Mouse (Mus musculus): ENCODE measurements around the gene Rnf114. TPM values are rescaled to one million over a fixed set of nuclear protein-coding genes. Genes with fewer than 3 reads are reported as not detected.
A peak's percentile ranks its signal among the peaks of the same experiment; 100 is the strongest.

Rnf114 gene
- polyA plus RNA-seq, 1 experiment from 2014 or later: 62.2 TPM

GRCm38 (mm10) chr2:167492713-167493636 is 530 bp downstream of the Rnf114 start, which contains the start of gene Spata2:
Gene Spata2 (minus strand): TSS chr2:167492887.
- ATAC-seq: peak; percentile 88
- WGBS: 1% methylated on average over 63 of the region's 63 CpGs
- peak within 1 kb of the TSS; percentile 95 for H3K27ac ChIP-seq (ENCODE audit: low read depth, low read length)

GRCm38 (mm10) chr2:167496437-167496836 is 4.0 kb downstream of the Rnf114 start:
- no peak for TF ChIP-seq CTCF (IDR thresholded peaks at IDR 0.05; ENCODE audit: low read depth)
- no peaks in the 10 kb centered on the region for H3K36me3 ChIP-seq (ENCODE audit: control insufficient read depth, insufficient read depth)
- H3K9me3 ChIP-seq (ENCODE audit: control insufficient read depth): no peaks in the 10 kb centered on the region
- 81% methylated on average over 7 of the region's 7 CpGs for WGBS
- 0 out of 2 replicates have a peak, but pooled peaks cover 3% of the 10 kb centered on the region for H3K4me1 ChIP-seq (replicated peaks; ENCODE audit: control insufficient read depth, insufficient read depth, low read length)
- H3K27ac ChIP-seq (ENCODE audit: low read depth, low read length): no peak overlapping the region
- H3K4me2 ChIP-seq (replicated peaks; ENCODE audit: low read depth): no peak overlapping the region
- H3K27me3 ChIP-seq (replicated peaks; ENCODE audit: control insufficient read depth, insufficient read depth, low read length): no peaks in the 10 kb centered on the region
- H3K4me3 ChIP-seq (ENCODE audit: low read depth, low read length): no peak overlapping the region
- H3K9ac ChIP-seq (ENCODE audit: low read depth, low read length): no peak overlapping the region
- ATAC-seq: no peak

More at GRCm38 (mm10) chr2:167492713-167493636, 530 bp downstream of the Rnf114 start, which contains the start of gene Spata2:
- Histone ChIP-seq H3K27me3 (replicated peaks; ENCODE audit: control insufficient read depth, insufficient read depth, low read length) (no peaks in the 10 kb centered on the region), H3K36me3 (ENCODE audit: control insufficient read depth, insufficient read depth) (no peaks in the 10 kb centered on the region), H3K4me2 (replicated peaks; ENCODE audit: low read depth) (peak within 1 kb of the TSS; percentile 87), H3K4me3 (ENCODE audit: low read depth, low read length) (peak within 1 kb of the TSS; percentile 100), H3K4me1 (replicated peaks; ENCODE audit: control insufficient read depth, insufficient read depth, low read length) (0 out of 2 replicates have a peak, but pooled peaks cover 6% of the 10 kb centered on the region), H3K9ac (ENCODE audit: low read depth, low read length) (peak within 1 kb of the TSS; percentile 98), H3K9me3 (ENCODE audit: control insufficient read depth) (no peaks in the 10 kb centered on the region)
- no peak for TF ChIP-seq CTCF (IDR thresholded peaks at IDR 0.05; ENCODE audit: low read depth)

GRCm38 (mm10) chr2:167497272-167497671 is 4.8 kb downstream of the Rnf114 start:
- TF ChIP-seq CTCF (IDR thresholded peaks at IDR 0.05; ENCODE audit: low read depth): peak; percentile 79
- H3K36me3 ChIP-seq (ENCODE audit: control insufficient read depth, insufficient read depth): no peaks in the 10 kb centered on the region
- no peaks in the 10 kb centered on the region for H3K4me1 ChIP-seq (replicated peaks; ENCODE audit: control insufficient read depth, insufficient read depth, low read length)
- H3K9ac ChIP-seq (ENCODE audit: low read depth, low read length): no peak overlapping the region
- no peak overlapping the region for H3K4me3 ChIP-seq (ENCODE audit: low read depth, low read length)
- H3K27ac ChIP-seq (ENCODE audit: low read depth, low read length): no peak overlapping the region
- 67% methylated on average over 5 of the region's 5 CpGs for WGBS
- no peak for ATAC-seq
- H3K9me3 ChIP-seq (ENCODE audit: control insufficient read depth): no peaks in the 10 kb centered on the region
- H3K27me3 ChIP-seq (replicated peaks; ENCODE audit: control insufficient read depth, insufficient read depth, low read length): no peaks in the 10 kb centered on the region
- no peak overlapping the region for H3K4me2 ChIP-seq (replicated peaks; ENCODE audit: low read depth)

- Histone ChIP-seq H3K36me3 (ENCODE audit: control insufficient read depth, insufficient read depth) (peaks cover 9% of the 10 kb centered on the region), H3K27ac (ENCODE audit: low read depth, low read length) (peak overlapping the region; percentile 98), H3K9ac (ENCODE audit: low read depth, low read length) (peak overlapping the region; percentile 93), H3K27me3 (replicated peaks; ENCODE audit: control insufficient read depth, insufficient read depth, low read length) (no peaks in the 10 kb centered on the region), H3K4me1 (replicated peaks; ENCODE audit: control insufficient read depth, insufficient read depth, low read length) (0 out of 2 replicates have a peak, but pooled peaks cover 3% of the 10 kb centered on the region), H3K4me2 (replicated peaks; ENCODE audit: low read depth) (peak overlapping the region; percentile 81), H3K9me3 (ENCODE audit: control insufficient read depth) (no peaks in the 10 kb centered on the region), H3K4me3 (ENCODE audit: low read depth, low read length) (peak overlapping the region; percentile 90)
- 29% methylated on average over 13 of the region's 13 CpGs for WGBS
- peak; percentile 68 for ATAC-seq
- TF ChIP-seq CTCF (IDR thresholded peaks at IDR 0.05; ENCODE audit: low read depth): no peak; the same call in 1 of the 2 replicates
These were observed 10.3 kb downstream of the Rnf114 start for GRCm38 (mm10) chr2:167502554-167503252.

GRCm38 (mm10) chr2:167503253-167503895 is 10.9 kb downstream of the Rnf114 start:
- WGBS: under 1% methylated on average over 78 of the region's 85 CpGs
- ATAC-seq: peak; percentile 61
- Histone ChIP-seq H3K36me3 (ENCODE audit: control insufficient read depth, insufficient read depth) (peaks cover 14% of the 10 kb centered on the region), H3K27ac (ENCODE audit: low read depth, low read length) (peak overlapping the region; percentile 98), H3K4me1 (replicated peaks; ENCODE audit: control insufficient read depth, insufficient read depth, low read length) (0 out of 2 replicates have a peak, but pooled peaks cover 3% of the 10 kb centered on the region), H3K4me2 (replicated peaks; ENCODE audit: low read depth) (peak overlapping the region; percentile 81), H3K4me3 (ENCODE audit: low read depth, low read length) (peak overlapping the region; percentile 90), H3K9me3 (ENCODE audit: control insufficient read depth) (no peaks in the 10 kb centered on the region), H3K27me3 (replicated peaks; ENCODE audit: control insufficient read depth, insufficient read depth, low read length) (no peaks in the 10 kb centered on the region), H3K9ac (ENCODE audit: low read depth, low read length) (peak overlapping the region; percentile 93)
- peak; percentile 32; the same call in 1 of the 2 replicates for TF ChIP-seq CTCF (IDR thresholded peaks at IDR 0.05; ENCODE audit: low read depth)
